In genomic region chr2:158215283-158216117, GRCm38 (mm10) we compare ENCODE assay signal across 10 mouse cellular contexts. TPM values are rescaled to one million over a fixed set of nuclear protein-coding genes. Genes with fewer than 3 reads are reported as not detected.
DNase-seq lines count a peak whose midpoint lies in the region; ATAC-seq and TF ChIP-seq lines count a peak whose summit lies in the region.
"Had no signal": no experiment of that assay in that cellular context is flagged by ENCODE, and none has a peak within 500 bp of the region (broad histone marks: within the 10 kb centered on the region; RNA-seq: fewer than 3 reads in every experiment).

No protein-coding gene starts in this region.

- H3K4me2 ChIP-seq in heart, embryonic 12.5 days: no peak overlapping the region
- H3K4me2 ChIP-seq in heart, embryonic 13.5 days: no peak overlapping the region
- no peak overlapping the region for H3K4me2 ChIP-seq in kidney, postnatal 0 days (ENCODE audit: low read length)

- peak; percentile 33 for TF ChIP-seq CTCF in heart, adult 2 months (IDR thresholded peaks at IDR 0.05)
- TF ChIP-seq CTCF in kidney, postnatal 0 days (IDR thresholded peaks at IDR 0.05; ENCODE audit: low read depth): peak; percentile 41

- DNase-seq in heart, adult 2 months: peak; percentile 65 to 76
- peak; percentile 84 for DNase-seq in cerebellum, adult 11 months
- DNase-seq in kidney, postnatal 0 days (ENCODE audit: low spot score): peak; percentile 60
- DNase-seq in spleen, postnatal 4 days (ENCODE audit: low spot score in 2 of 2): no peak
- no peak for DNase-seq in layer of hippocampus, postnatal 36 days
- no peak for DNase-seq in left cerebral cortex, postnatal 10 days (ENCODE audit: extremely low spot score in 1 of 2, low spot score in 2 of 2)

- no peaks in the 10 kb centered on the region for H3K79me2 ChIP-seq in heart, adult 2 months (replicated peaks; ENCODE audit: control insufficient read depth, insufficient read depth, low read length)

- no peak for TF ChIP-seq EP300 in heart, adult 2 months (IDR thresholded peaks at IDR 0.05; ENCODE audit: insufficient read depth, low read depth, low read length)

- H3K27ac ChIP-seq in heart, adult 2 months: peak overlapping the region; percentile 61; the same call in 1 of the 2 replicates
- no peak overlapping the region for H3K27ac ChIP-seq in heart, embryonic 12.5 days (ENCODE audit: poor library complexity, severe bottlenecking)
- H3K27ac ChIP-seq in heart, embryonic 13.5 days (replicated peaks): 0 out of 2 replicates have a peak overlapping the region, but pooled peaks have one; percentile 4
- H3K27ac ChIP-seq in kidney, postnatal 0 days: peak overlapping the region; percentile 74

- peaks cover 2% of the 10 kb centered on the region; the same call in 1 of the 2 replicates for H3K4me1 ChIP-seq in heart, adult 2 months (ENCODE audit: control insufficient read depth, insufficient read depth, low read length)
- H3K4me1 ChIP-seq in heart, embryonic 12.5 days (replicated peaks): peaks cover 4% of the 10 kb centered on the region
- H3K4me1 ChIP-seq in heart, embryonic 13.5 days: peaks cover 5% of the 10 kb centered on the region; the same call in 1 of the 2 replicates
- peaks cover 20% of the 10 kb centered on the region for H3K4me1 ChIP-seq in kidney, postnatal 0 days (replicated peaks; ENCODE audit: insufficient read depth, low read length)

- WGBS in heart, adult 2 months: 47% methylated on average over 9 of the region's 9 CpGs
- WGBS in heart, embryonic 12.5 days: 46% methylated on average over 9 of the region's 9 CpGs
- WGBS in heart, embryonic 13.5 days: 47% methylated on average over 9 of the region's 9 CpGs
- 34% methylated on average over 9 of the region's 9 CpGs for WGBS in kidney, postnatal 0 days

- intact Hi-C loops in heart, adult 2 months (cut with DNase I): no loop called here
- intact Hi-C loops in left cerebral cortex, postnatal 10 days (cut with DNase I): no loop called here

- H3K36me3 ChIP-seq in heart, adult 2 months (ENCODE audit: control insufficient read depth, insufficient read depth, low read length): no peaks in the 10 kb centered on the region
- no peaks in the 10 kb centered on the region for H3K36me3 ChIP-seq in heart, embryonic 12.5 days
- H3K36me3 ChIP-seq in heart, embryonic 13.5 days: no peaks in the 10 kb centered on the region
- H3K36me3 ChIP-seq in kidney, postnatal 0 days (ENCODE audit: insufficient read depth, low read length): no peaks in the 10 kb centered on the region

- no peaks in the 10 kb centered on the region for H3K9me3 ChIP-seq in heart, embryonic 12.5 days (replicated peaks)
- H3K9me3 ChIP-seq in heart, embryonic 13.5 days: no peaks in the 10 kb centered on the region
- no peaks in the 10 kb centered on the region for H3K9me3 ChIP-seq in kidney, postnatal 0 days (replicated peaks; ENCODE audit: low read length)

- no peak overlapping the region for H3K4me3 ChIP-seq in heart, adult 2 months
- no peak overlapping the region for H3K4me3 ChIP-seq in heart, embryonic 12.5 days
- H3K4me3 ChIP-seq in heart, embryonic 13.5 days: no peak overlapping the region
- no peak overlapping the region for H3K4me3 ChIP-seq in kidney, postnatal 0 days (replicated peaks; ENCODE audit: low read depth, low read length)

- no peak overlapping the region for H3K9ac ChIP-seq in heart, adult 2 months (ENCODE audit: low read depth, low read length)
- no peak overlapping the region for H3K9ac ChIP-seq in heart, embryonic 12.5 days
- peak overlapping the region; percentile 47; the same call in 1 of the 2 replicates for H3K9ac ChIP-seq in heart, embryonic 13.5 days
- no peak overlapping the region for H3K9ac ChIP-seq in kidney, postnatal 0 days (ENCODE audit: low read depth, low read length)

- no peaks in the 10 kb centered on the region for H3K27me3 ChIP-seq in heart, adult 2 months (ENCODE audit: control insufficient read depth, insufficient read depth, low read length)
- H3K27me3 ChIP-seq in heart, embryonic 12.5 days (replicated peaks): peaks cover 4% of the 10 kb centered on the region
- peaks cover 7% of the 10 kb centered on the region for H3K27me3 ChIP-seq in heart, embryonic 13.5 days (replicated peaks)
- no peaks in the 10 kb centered on the region for H3K27me3 ChIP-seq in kidney, postnatal 0 days (ENCODE audit: insufficient read depth, low read length)

- no peak for ATAC-seq in heart, embryonic 12.5 days (ENCODE audit: insufficient number of reproducible peaks, low FRiP score)
- ATAC-seq in heart, embryonic 13.5 days (ENCODE audit: extremely low read depth, insufficient number of reproducible peaks, low FRiP score, low TSS enrichment): no peak
- peak; percentile 69; the same call in 1 of the 2 replicates for ATAC-seq in kidney, postnatal 0 days (replicated peaks; ENCODE audit: low FRiP score, low read depth)

- TF ChIP-seq POLR2A in heart, adult 2 months (IDR thresholded peaks at IDR 0.05; ENCODE audit: insufficient read depth, low read depth, low read length): no peak

RNA-seq across cellular contexts. Expression of gene D630003M21Rik, which starts 13.5 kb away (rescaled TPM):
- 1 to 10 TPM; 4.6 to 6.7 TPM for total RNA-seq in heart, adult 2 months (2021)
- polyA plus RNA-seq in heart, adult 2 months (2012; rRNA removed): 6.6 and 9.7 TPM in 2 replicates
- 1.1 and 1.5 TPM in 2 replicates for polyA plus RNA-seq in heart, embryonic 12.5 days (2016; fragmentation: Nextera tagmentation; extraction: Ambion mirVana)
- 2.2 and 2.7 TPM in 2 replicates for polyA plus RNA-seq in heart, embryonic 13.5 days (2015; fragmentation: Nextera tagmentation; extraction: Ambion mirVana)
- polyA plus RNA-seq in kidney, postnatal 0 days (2015; fragmentation: Nextera tagmentation; extraction: Ambion mirVana): 4.0 and 4.7 TPM in 2 replicates
- 1 to 10 TPM; 3.6 to 3.7 TPM for total RNA-seq in layer of hippocampus, postnatal 36 days (2021)
- total RNA-seq in left cerebral cortex, postnatal 10 days (2021): 1 to 10 TPM; 3.3 to 3.7 TPM

RNA-seq across cellular contexts. Expression of gene Bpi, which starts 42.4 kb away (rescaled TPM):
- under 1 TPM in 1 of 2 experiments, not detected in 1; 0.13 TPM for total RNA-seq in heart, adult 2 months (2021)
- not detected in 2 replicates for polyA plus RNA-seq in heart, adult 2 months (2012; rRNA removed)
- polyA plus RNA-seq in heart, embryonic 12.5 days (2016; fragmentation: Nextera tagmentation; extraction: Ambion mirVana): not detected in 2 replicates
- not detected in 2 replicates for polyA plus RNA-seq in heart, embryonic 13.5 days (2015; fragmentation: Nextera tagmentation; extraction: Ambion mirVana)
- 0.08 and 0.12 TPM in 2 replicates for polyA plus RNA-seq in kidney, postnatal 0 days (2015; fragmentation: Nextera tagmentation; extraction: Ambion mirVana)
- not detected for total RNA-seq in layer of hippocampus, postnatal 36 days (2021)
- total RNA-seq in left cerebral cortex, postnatal 10 days (2021): not detected
- total RNA-seq: layer of hippocampus, adult 18-20 months had no signal
- polyA plus RNA-seq: neural tube, embryonic 11.5 days had no signal

Comparison
In these comparisons a context has a peak if more than half of its experiments do, and no peak if none do; other contexts are left out.
1. DNase-seq: peak in heart, adult 2 months (2 of 2), cerebellum, adult 11 months (single experiment) and kidney, postnatal 0 days (single experiment); none in spleen, postnatal 4 days (0 of 2), layer of hippocampus, postnatal 36 days (0 of 2) and left cerebral cortex, postnatal 10 days (0 of 2).